Mouse (Mus musculus): ENCODE measurements around the gene Gpr157.

DNA sequence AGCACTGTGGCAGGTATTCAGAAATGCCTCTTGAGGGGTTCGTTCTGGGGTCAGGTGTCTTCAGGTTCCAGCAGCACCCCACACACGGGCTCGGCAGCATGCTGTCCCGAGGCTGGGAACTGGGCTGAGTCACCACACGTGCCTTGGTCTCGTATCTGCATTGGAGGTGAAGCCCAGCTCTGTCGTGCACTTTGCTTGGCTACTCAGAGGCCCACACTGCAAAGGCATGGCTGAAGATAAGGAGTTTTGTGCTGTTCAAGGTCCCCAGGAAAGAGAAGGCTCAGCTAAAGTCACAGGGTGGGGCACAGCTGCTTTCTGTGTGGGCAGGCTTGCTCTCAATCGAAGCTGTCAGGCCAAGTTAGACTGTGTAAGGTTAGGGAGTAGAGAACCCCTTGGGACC lies 65.3 kb downstream of the Gpr157 start:
- TF ChIP-seq CTCF (IDR thresholded peaks at IDR 0.05; ENCODE audit: low read depth, low read length) (no peak), POLR2A (IDR thresholded peaks at IDR 0.05; ENCODE audit: borderline replicate concordance, low read depth, low read length) (no peak)

All from bone marrow macrophage, adult 2 months (primary cell).